Mouse (Mus musculus): ENCODE results near the gene Pcdh15. TPM values are rescaled to one million over a fixed set of nuclear protein-coding genes. Genes with fewer than 3 reads are reported as not detected.

Pcdh15 gene
- total and polyA plus RNA-seq, 2 experiments from 2014 or later = 0.27 to 0.46 TPM

DNA sequence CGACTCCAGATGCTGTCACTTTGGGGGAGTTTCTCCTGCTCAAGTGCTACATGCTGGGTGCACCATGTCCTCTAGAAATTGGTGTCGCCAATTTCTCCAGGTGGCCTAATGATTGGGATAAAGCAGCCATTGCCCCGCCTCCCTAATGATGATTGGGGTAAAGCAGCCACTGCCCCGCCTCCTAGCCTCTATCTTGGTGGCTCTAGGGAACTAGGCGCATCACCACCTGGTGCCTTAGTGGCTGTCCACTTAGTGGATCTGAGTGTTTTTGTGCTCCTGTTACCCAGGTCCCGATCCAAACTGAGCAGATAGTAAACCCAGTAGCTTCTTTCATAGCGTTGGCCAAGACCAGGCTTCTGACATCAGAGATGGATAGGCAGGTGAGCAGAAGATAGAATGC lies 2.0 kb upstream of the Pcdh15 start:
- H3K4me3 ChIP-seq (ENCODE audit: low read depth, low read length) = no peak overlapping the region
- no peak overlapping the region for H3K27ac ChIP-seq (ENCODE audit: low read depth)
- no peaks in the 10 kb centered on the region for H3K9me3 ChIP-seq (replicated peaks; ENCODE audit: control insufficient read depth, low read length)
- H3K9ac ChIP-seq (replicated peaks; ENCODE audit: low read depth, low read length) = no peak overlapping the region
- ATAC-seq (ENCODE audit: insufficient read depth, low read depth) = no peak
- no peaks in the 10 kb centered on the region for H3K36me3 ChIP-seq (replicated peaks; ENCODE audit: control insufficient read depth, insufficient read depth, low read length)
- TF ChIP-seq EP300 (IDR thresholded peaks at IDR 0.05; ENCODE audit: low read depth) (no peak), CTCF (IDR thresholded peaks at IDR 0.05; ENCODE audit: low read depth) (no peak)
- peaks cover 62% of the 10 kb centered on the region for H3K27me3 ChIP-seq (ENCODE audit: control insufficient read depth, insufficient read depth, low read length)
- no peaks in the 10 kb centered on the region; the same call in 1 of the 2 replicates for H3K4me1 ChIP-seq (ENCODE audit: control insufficient read depth, insufficient read depth)
- 4% methylated on average over 7 of the region's 7 CpGs for WGBS
- DNase-seq (ENCODE audit: low spot score) = no peak
- no peak overlapping the region for H3K4me2 ChIP-seq (ENCODE audit: low read depth, low read length)

DNA sequence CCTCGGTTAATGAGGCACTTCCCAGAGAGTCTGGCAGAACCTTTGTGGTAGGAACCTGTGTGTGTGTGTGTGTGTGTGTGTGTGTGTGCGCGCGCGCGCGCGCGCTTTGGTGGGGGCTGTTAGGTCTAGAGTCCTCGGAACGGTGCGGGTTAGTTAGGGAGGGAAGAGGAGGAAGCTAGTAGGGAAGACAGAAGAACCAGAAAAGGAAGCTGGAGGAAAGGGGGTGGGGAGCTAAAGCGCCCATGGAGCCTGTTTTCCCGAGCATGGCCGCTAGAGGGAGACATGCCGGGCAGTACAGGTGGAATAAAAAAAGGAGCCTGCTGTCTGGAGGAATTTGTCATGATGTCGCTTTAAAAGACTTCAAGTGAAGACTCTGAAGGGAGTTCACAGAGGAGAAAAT lies 1.2 kb upstream of the Pcdh15 start:
- DNase-seq (ENCODE audit: low spot score) = peak; percentile 29
- Histone ChIP-seq H3K9ac (replicated peaks; ENCODE audit: low read depth, low read length) (no peak overlapping the region), H3K9me3 (replicated peaks; ENCODE audit: control insufficient read depth, low read length) (no peaks in the 10 kb centered on the region), H3K4me2 (ENCODE audit: low read depth, low read length) (peak overlapping the region; percentile 23; the same call in 1 of the 2 replicates), H3K27me3 (ENCODE audit: control insufficient read depth, insufficient read depth, low read length) (peaks cover 65% of the 10 kb centered on the region), H3K36me3 (replicated peaks; ENCODE audit: control insufficient read depth, insufficient read depth, low read length) (no peaks in the 10 kb centered on the region), H3K4me1 (ENCODE audit: control insufficient read depth, insufficient read depth) (no peaks in the 10 kb centered on the region; the same call in 1 of the 2 replicates), H3K4me3 (ENCODE audit: low read depth, low read length) (no peak overlapping the region), H3K27ac (ENCODE audit: low read depth) (no peak overlapping the region)
- ATAC-seq (ENCODE audit: insufficient read depth, low read depth) = no peak
- WGBS = under 1% methylated on average over 17 of the region's 17 CpGs
- peak; percentile 61 for TF ChIP-seq CTCF (IDR thresholded peaks at IDR 0.05; ENCODE audit: low read depth)
- TF ChIP-seq EP300 (IDR thresholded peaks at IDR 0.05; ENCODE audit: low read depth) = no peak

DNA sequence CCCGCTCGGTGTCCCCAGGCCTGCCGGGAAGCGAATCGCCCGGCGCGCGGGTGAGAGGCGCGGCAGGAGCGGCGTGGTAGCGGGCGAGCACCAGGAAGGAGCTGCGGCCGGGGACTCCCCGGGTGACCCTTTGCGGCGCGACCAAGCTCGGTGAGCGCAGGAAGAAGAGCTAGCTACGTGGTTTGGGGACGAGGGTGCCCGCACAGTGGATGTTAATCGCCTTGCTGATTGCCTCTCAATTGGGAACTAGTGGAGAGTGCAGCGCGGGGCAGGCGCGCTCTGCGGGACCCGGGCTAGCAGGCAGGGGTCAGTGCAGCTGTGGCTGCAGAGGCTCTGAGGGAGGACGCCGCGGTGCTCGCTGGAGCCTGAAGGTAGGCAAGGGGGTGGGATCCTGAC lies 702 bp downstream of the Pcdh15 start:
- WGBS = under 1% methylated on average over 37 of the region's 37 CpGs
- H3K9ac ChIP-seq (replicated peaks; ENCODE audit: low read depth, low read length) = no peak overlapping the region
- H3K36me3 ChIP-seq (replicated peaks; ENCODE audit: control insufficient read depth, insufficient read depth, low read length) = no peaks in the 10 kb centered on the region
- peak overlapping the region; percentile 55 for H3K4me3 ChIP-seq (ENCODE audit: low read depth, low read length)
- H3K27me3 ChIP-seq (ENCODE audit: control insufficient read depth, insufficient read depth, low read length) = peaks cover 65% of the 10 kb centered on the region
- TF ChIP-seq EP300 (IDR thresholded peaks at IDR 0.05; ENCODE audit: low read depth) = no peak
- TF ChIP-seq CTCF (IDR thresholded peaks at IDR 0.05; ENCODE audit: low read depth) = no peak
- H3K4me1 ChIP-seq (ENCODE audit: control insufficient read depth, insufficient read depth) = no peaks in the 10 kb centered on the region; the same call in 1 of the 2 replicates
- no peaks in the 10 kb centered on the region for H3K9me3 ChIP-seq (replicated peaks; ENCODE audit: control insufficient read depth, low read length)
- ATAC-seq (ENCODE audit: insufficient read depth, low read depth) (no peak), DNase-seq (ENCODE audit: low spot score) (no peak)
- H3K27ac ChIP-seq (ENCODE audit: low read depth) = no peak overlapping the region
- H3K4me2 ChIP-seq (ENCODE audit: low read depth, low read length) = peak overlapping the region; percentile 86

DNA sequence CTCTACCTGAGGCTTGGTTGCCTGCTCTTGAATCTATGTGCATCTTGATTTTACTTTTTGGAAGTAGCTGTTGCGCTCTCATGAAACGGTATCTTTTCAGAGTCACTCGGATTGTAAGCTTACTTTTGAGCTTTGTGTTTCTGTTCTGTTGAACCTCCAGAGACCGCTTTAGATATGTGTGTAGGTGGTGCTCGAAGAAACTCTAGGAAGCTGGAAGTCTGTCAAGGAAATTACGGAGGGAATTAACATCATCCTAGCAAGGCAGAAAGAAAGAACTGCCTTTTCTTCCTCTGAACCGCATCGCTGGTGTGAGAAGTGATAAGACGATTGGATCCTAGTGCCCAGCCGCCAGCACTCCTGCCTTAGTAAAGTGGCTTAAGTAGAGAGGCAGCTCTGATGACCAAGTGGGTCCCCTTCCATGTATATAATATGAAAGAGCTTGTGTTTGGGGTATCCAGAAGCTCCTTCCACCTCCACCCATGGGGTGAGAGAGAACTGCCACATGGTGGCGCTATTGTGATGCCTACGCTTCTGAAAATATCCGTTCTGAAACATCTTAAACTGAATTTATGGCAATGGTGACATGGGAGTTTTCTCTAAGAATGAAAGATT lies 4.3 kb downstream of the Pcdh15 start:
- 56% methylated on average over 13 of the region's 13 CpGs for WGBS
- peaks cover 38% of the 10 kb centered on the region for H3K27me3 ChIP-seq (ENCODE audit: control insufficient read depth, insufficient read depth, low read length)

GRCm38 (mm10) chr10:73105893-73106292 lies 6.8 kb downstream of the Pcdh15 start:
- ATAC-seq (ENCODE audit: insufficient read depth, low read depth) = no peak
- WGBS = 47% methylated on average over 2 of the region's 2 CpGs
- DNase-seq (ENCODE audit: low spot score) = no peak
- Histone ChIP-seq H3K4me1 (ENCODE audit: control insufficient read depth, insufficient read depth) (no peaks in the 10 kb centered on the region), H3K9me3 (replicated peaks; ENCODE audit: control insufficient read depth, low read length) (no peaks in the 10 kb centered on the region), H3K4me3 (ENCODE audit: low read depth, low read length) (no peak overlapping the region), H3K4me2 (ENCODE audit: low read depth, low read length) (no peak overlapping the region), H3K9ac (replicated peaks; ENCODE audit: low read depth, low read length) (no peak overlapping the region), H3K36me3 (replicated peaks; ENCODE audit: control insufficient read depth, insufficient read depth, low read length) (no peaks in the 10 kb centered on the region), H3K27ac (ENCODE audit: low read depth) (no peak overlapping the region), H3K27me3 (ENCODE audit: control insufficient read depth, insufficient read depth, low read length) (peaks cover 14% of the 10 kb centered on the region; the same call in 1 of the 2 replicates)
- peak; percentile 66 for TF ChIP-seq CTCF (IDR thresholded peaks at IDR 0.05; ENCODE audit: low read depth)
- no peak for TF ChIP-seq EP300 (IDR thresholded peaks at IDR 0.05; ENCODE audit: low read depth)

More for the DNA sequence above, 4.3 kb downstream of the Pcdh15 start:
- no peaks in the 10 kb centered on the region; the same call in 1 of the 2 replicates for H3K4me1 ChIP-seq (ENCODE audit: control insufficient read depth, insufficient read depth)
- H3K4me2 ChIP-seq (ENCODE audit: low read depth, low read length) = no peak overlapping the region
- H3K36me3 ChIP-seq (replicated peaks; ENCODE audit: control insufficient read depth, insufficient read depth, low read length) = no peaks in the 10 kb centered on the region
- no peak overlapping the region for H3K4me3 ChIP-seq (ENCODE audit: low read depth, low read length)
- H3K9ac ChIP-seq (replicated peaks; ENCODE audit: low read depth, low read length) = no peak overlapping the region
- DNase-seq (ENCODE audit: low spot score) (no peak), ATAC-seq (ENCODE audit: insufficient read depth, low read depth) (no peak)
- no peaks in the 10 kb centered on the region for H3K9me3 ChIP-seq (replicated peaks; ENCODE audit: control insufficient read depth, low read length)
- TF ChIP-seq CTCF (IDR thresholded peaks at IDR 0.05; ENCODE audit: low read depth) = peak; percentile 45
- TF ChIP-seq EP300 (IDR thresholded peaks at IDR 0.05; ENCODE audit: low read depth) = no peak
- no peak overlapping the region for H3K27ac ChIP-seq (ENCODE audit: low read depth)

GRCm38 (mm10) chr10:73137985-73138384 lies 38.8 kb downstream of the Pcdh15 start:
- 54% methylated on average over 3 of the region's 3 CpGs for WGBS
- Histone ChIP-seq H3K4me1 (ENCODE audit: control insufficient read depth, insufficient read depth) (no peaks in the 10 kb centered on the region), H3K36me3 (replicated peaks; ENCODE audit: control insufficient read depth, insufficient read depth, low read length) (no peaks in the 10 kb centered on the region), H3K9me3 (replicated peaks; ENCODE audit: control insufficient read depth, low read length) (no peaks in the 10 kb centered on the region), H3K4me2 (ENCODE audit: low read depth, low read length) (no peak overlapping the region), H3K9ac (replicated peaks; ENCODE audit: low read depth, low read length) (no peak overlapping the region), H3K27ac (ENCODE audit: low read depth) (no peak overlapping the region), H3K4me3 (ENCODE audit: low read depth, low read length) (no peak overlapping the region), H3K27me3 (ENCODE audit: control insufficient read depth, insufficient read depth, low read length) (no peaks in the 10 kb centered on the region)
- ATAC-seq (ENCODE audit: insufficient read depth, low read depth) = no peak
- no peak for DNase-seq (ENCODE audit: low spot score)
- no peak for TF ChIP-seq CTCF (IDR thresholded peaks at IDR 0.05; ENCODE audit: low read depth)
